Mouse (Mus musculus) lung, embryonic 16.5 days (tissue): ENCODE data around the gene Abl1. TPM values are rescaled to one million over a fixed set of nuclear protein-coding genes. Genes with fewer than 3 reads are reported as not detected.

Experiments used
- ATAC-seq: fragments of 200-750 bp; cut with Nextera tagmentation; 2 replicates; pipeline ENCODE4 v1.8.0; 2017; ENCODE audit warnings: low read depth, mild to moderate bottlenecking, moderate library complexity
- H3K27ac ChIP-seq: fragments of 300-500 bp; sonication (generic); 2 replicates; pipeline ENCODE4 v1.5.1; 2014; ENCODE audit warnings: mild to moderate bottlenecking, control low read depth, low read length
- H3K27me3 ChIP-seq: fragments of 300-500 bp; sonication (generic); 2 replicates; pipeline ENCODE4 v1.6.1; 2014; ENCODE audit warnings: low read depth, low read length, mixed read lengths; ENCODE audit not compliant: control insufficient read depth, insufficient read depth
- H3K36me3 ChIP-seq: fragments of 300-500 bp; sonication (generic); 2 replicates; pipeline ENCODE4 v1.6.1; 2014; ENCODE audit warnings: low read length; ENCODE audit not compliant: control insufficient read depth, insufficient read depth
- H3K4me1 ChIP-seq: fragments of 300-500 bp; sonication (generic); replicated peaks from 2 replicates; pipeline ENCODE4 v1.6.1; 2014; ENCODE audit warnings: low read length, mixed read lengths; ENCODE audit not compliant: control insufficient read depth, insufficient read depth
- H3K4me2 ChIP-seq: fragments of 300-500 bp; sonication (generic); 2 replicates; pipeline ENCODE4 v1.6.1; 2014; ENCODE audit warnings: low read depth, low read length, control low read depth
- H3K4me3 ChIP-seq: fragments of 300-500 bp; sonication (generic); 2 replicates; pipeline ENCODE4 v1.5.1; 2014; ENCODE audit warnings: mild to moderate bottlenecking, low read length, control low read depth
- H3K9ac ChIP-seq: fragments of 300-500 bp; sonication (generic); 2 replicates; pipeline ENCODE4 v1.6.1; 2014; ENCODE audit warnings: low read length, control low read depth
- H3K9me3 ChIP-seq: fragments of 300-500 bp; sonication (generic); 2 replicates; pipeline ENCODE4 v1.6.1; 2016; ENCODE audit warnings: low read length; ENCODE audit not compliant: control insufficient read depth
- WGBS: fragments of 180-500 bp; shearing (Covaris S2); extraction: QIAGEN DNeasy Blood & Tissue Kit; methylation state at CpG from one replicate; pipeline ENCODE4 v1.1.7; 2014; 5-methylcytosine and 5-hydroxymethylcytosine counted together
- polyA plus RNA-seq: library from polyadenylated mRNA; unstranded; fragments of >200 nt; fragmentation: Nextera tagmentation; extraction: Ambion mirVana; gene quantifications from 2 replicates; pipeline ENCODE4 v1.2.1, GENCODE M21; 2015

Gene Abl1
- polyA plus RNA-seq: 37.6 and 39.1 TPM in 2 replicates

GRCm38 (mm10) chr2:31688074-31688925, at the start of gene Abl1:
Abl1 (plus strand) TSS chr2:31688376.
- 0 out of 2 replicates have a peak, but pooled peaks cover 3% of the 10 kb centered on the region for H3K36me3 ChIP-seq
- H3K4me3 ChIP-seq: peak within 1 kb of the TSS; percentile 98
- H3K4me2 ChIP-seq: peak within 1 kb of the TSS; percentile 77
- ATAC-seq: peak; percentile 99
- H3K9me3 ChIP-seq: no peaks in the 10 kb centered on the region; the same call in 1 of the 2 replicates
- H3K9ac ChIP-seq: peak within 1 kb of the TSS; percentile 94
- no peaks in the 10 kb centered on the region for H3K27me3 ChIP-seq
- peaks cover 15% of the 10 kb centered on the region for H3K4me1 ChIP-seq
- H3K27ac ChIP-seq: peak within 1 kb of the TSS; percentile 95
- WGBS: under 1% methylated on average over 64 of the region's 64 CpGs

GRCm38 (mm10) chr2:31638581-31639465, 49.4 kb upstream of the Abl1 start:
- 1% methylated on average over 33 of the region's 34 CpGs for WGBS
- Histone ChIP-seq H3K9me3 (no peaks in the 10 kb centered on the region), H3K9ac (no peak overlapping the region), H3K4me3 (no peak overlapping the region), H3K4me1 (peaks cover 16% of the 10 kb centered on the region), H3K36me3 (no peaks in the 10 kb centered on the region), H3K4me2 (no peak overlapping the region), H3K27ac (no peak overlapping the region), H3K27me3 (peaks cover 97% of the 10 kb centered on the region)
- no peak for ATAC-seq

- under 1% methylated on average over 13 of the region's 13 CpGs for WGBS
- ATAC-seq: no peak
Observed at GRCm38 (mm10) chr2:31639466-31639760, 48.8 kb upstream of the Abl1 start.

GRCm38 (mm10) chr2:31639901-31640608, 48.1 kb upstream of the Abl1 start, which contains the start of gene Prdm12:
Prdm12 (plus strand) TSS chr2:31640037.
- no peak within 1 kb of the TSS for H3K4me2 ChIP-seq
- H3K36me3 ChIP-seq: no peaks in the 10 kb centered on the region
- no peak within 1 kb of the TSS for H3K27ac ChIP-seq
- 3% methylated on average over 41 of the region's 41 CpGs for WGBS
- H3K4me3 ChIP-seq: peak within 1 kb of the TSS; percentile 6; the same call in 1 of the 2 replicates
- H3K9ac ChIP-seq: no peak within 1 kb of the TSS
- no peaks in the 10 kb centered on the region for H3K9me3 ChIP-seq
- H3K4me1 ChIP-seq: peaks cover 16% of the 10 kb centered on the region
- ATAC-seq: no peak
- H3K27me3 ChIP-seq: peaks cover 95% of the 10 kb centered on the region

More at GRCm38 (mm10) chr2:31639466-31639760, 48.8 kb upstream of the Abl1 start:
- H3K9ac ChIP-seq: no peak overlapping the region
- H3K4me2 ChIP-seq: no peak overlapping the region
- H3K9me3 ChIP-seq: no peaks in the 10 kb centered on the region
- H3K4me1 ChIP-seq: peaks cover 16% of the 10 kb centered on the region
- H3K27me3 ChIP-seq: peaks cover 96% of the 10 kb centered on the region
- no peak overlapping the region for H3K27ac ChIP-seq
- H3K4me3 ChIP-seq: no peak overlapping the region
- H3K36me3 ChIP-seq: no peaks in the 10 kb centered on the region

GRCm38 (mm10) chr2:31640609-31641507, 47.3 kb upstream of the Abl1 start:
- Histone ChIP-seq H3K4me1 (peaks cover 14% of the 10 kb centered on the region), H3K4me3 (peak overlapping the region; percentile 6; the same call in 1 of the 2 replicates), H3K9ac (no peak overlapping the region), H3K27ac (no peak overlapping the region), H3K27me3 (peaks cover 93% of the 10 kb centered on the region), H3K4me2 (no peak overlapping the region), H3K9me3 (no peaks in the 10 kb centered on the region), H3K36me3 (no peaks in the 10 kb centered on the region)
- WGBS: 1% methylated on average over 48 of the region's 48 CpGs
- ATAC-seq: no peak

- Histone ChIP-seq H3K36me3 (no peaks in the 10 kb centered on the region), H3K4me2 (no peak overlapping the region), H3K4me1 (peaks cover 9% of the 10 kb centered on the region), H3K4me3 (no peak overlapping the region), H3K9me3 (no peaks in the 10 kb centered on the region), H3K27ac (no peak overlapping the region), H3K9ac (no peak overlapping the region), H3K27me3 (peaks cover 93% of the 10 kb centered on the region)
- ATAC-seq: no peak
- 2% methylated on average over 11 of the region's 11 CpGs for WGBS
Observed at GRCm38 (mm10) chr2:31641508-31641830, 46.7 kb upstream of the Abl1 start.

- H3K36me3 ChIP-seq: no peaks in the 10 kb centered on the region
- no peaks in the 10 kb centered on the region for H3K9me3 ChIP-seq
- peaks cover 4% of the 10 kb centered on the region; the same call in 1 of the 2 replicates for H3K4me1 ChIP-seq
- no peak for ATAC-seq
- no peak overlapping the region for H3K4me2 ChIP-seq
- peaks cover 93% of the 10 kb centered on the region for H3K27me3 ChIP-seq
- WGBS: 6% methylated on average over 18 of the region's 18 CpGs
- no peak overlapping the region for H3K9ac ChIP-seq
- no peak overlapping the region for H3K4me3 ChIP-seq
- no peak overlapping the region for H3K27ac ChIP-seq
Observed at GRCm38 (mm10) chr2:31641929-31642328, 46.2 kb upstream of the Abl1 start.
